Mouse (Mus musculus): Measurements from ENCODE around the gene H2-K1.
A peak's percentile ranks its signal among the peaks of the same experiment; 100 is the strongest.

Gene H2-K1

DNA sequence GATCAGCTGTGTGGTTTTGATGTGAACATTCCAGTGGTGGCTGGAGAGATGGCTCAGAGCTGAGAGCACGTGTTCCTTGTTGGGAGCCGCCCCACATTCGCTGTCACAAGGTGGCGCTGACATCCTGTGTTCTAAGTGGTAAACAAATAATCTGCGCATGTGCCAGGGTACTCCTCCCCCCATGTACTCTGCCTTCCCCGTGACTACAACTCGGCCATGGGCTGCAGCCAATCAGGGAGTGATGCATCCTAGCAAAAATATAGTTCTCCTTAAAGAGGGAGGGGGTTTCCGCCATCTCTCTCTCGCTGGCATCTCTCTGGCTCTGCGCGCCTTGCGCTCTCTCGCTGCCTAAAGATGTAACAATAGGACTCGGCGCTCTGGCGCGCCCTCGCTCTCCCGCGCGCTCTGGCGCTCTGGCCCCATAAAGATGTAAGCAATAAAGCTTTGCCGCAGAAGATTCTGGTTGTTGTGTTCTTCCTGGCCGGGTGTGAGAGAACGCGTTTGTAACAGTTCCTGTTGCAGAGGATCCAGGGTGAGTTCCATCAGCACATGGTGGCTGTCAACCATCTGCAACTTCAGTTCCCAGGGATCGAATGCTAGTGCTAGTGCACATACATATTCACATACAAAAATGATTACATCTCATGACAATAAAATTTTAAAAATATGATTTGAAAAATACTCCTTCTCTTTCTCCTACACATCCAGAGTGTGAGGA, 18.8 kb downstream of the H2-K1 start:
- peak; percentile 97 for DNase-seq

DNA sequence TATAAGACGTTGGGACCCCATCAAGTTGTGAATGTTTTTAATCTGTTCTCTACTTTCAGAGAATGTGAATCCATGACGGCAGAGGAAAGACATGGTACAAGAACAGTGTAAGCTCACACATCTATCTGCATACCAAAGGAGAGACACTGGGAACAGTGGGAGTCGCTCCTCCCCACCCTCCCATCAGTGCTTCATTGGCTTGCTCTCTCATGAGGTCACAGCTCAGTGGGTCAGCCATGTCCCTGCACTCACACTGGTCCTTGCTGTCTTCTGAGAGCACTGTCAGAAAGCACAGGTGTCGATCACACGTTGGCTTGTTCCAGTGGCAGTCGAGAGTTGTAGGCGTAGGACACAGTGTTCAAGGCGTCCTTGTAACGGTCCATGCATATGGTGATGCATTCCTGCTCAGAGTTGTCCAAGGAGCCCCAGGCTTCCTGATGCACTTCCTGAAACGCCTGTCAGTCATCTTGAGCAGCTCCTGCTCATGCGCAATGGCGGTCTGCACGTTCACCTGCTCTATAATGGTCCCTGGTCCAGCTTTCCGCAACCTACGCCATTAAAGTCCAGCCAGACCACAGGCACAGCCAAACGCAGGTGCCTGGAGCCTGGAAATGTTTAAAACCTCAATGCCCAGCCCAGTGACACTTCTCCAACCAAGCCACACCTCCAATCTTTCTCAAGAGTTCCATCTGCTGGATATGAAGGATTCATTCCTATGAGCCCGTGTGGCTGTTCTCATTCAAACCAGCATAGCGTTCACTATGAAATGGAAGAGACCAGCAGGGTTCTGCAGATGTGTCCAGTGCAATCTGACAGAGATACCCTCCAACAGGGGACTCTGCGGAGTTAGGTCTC, 19.7 kb downstream of the H2-K1 start:
- no peak for DNase-seq

DNA sequence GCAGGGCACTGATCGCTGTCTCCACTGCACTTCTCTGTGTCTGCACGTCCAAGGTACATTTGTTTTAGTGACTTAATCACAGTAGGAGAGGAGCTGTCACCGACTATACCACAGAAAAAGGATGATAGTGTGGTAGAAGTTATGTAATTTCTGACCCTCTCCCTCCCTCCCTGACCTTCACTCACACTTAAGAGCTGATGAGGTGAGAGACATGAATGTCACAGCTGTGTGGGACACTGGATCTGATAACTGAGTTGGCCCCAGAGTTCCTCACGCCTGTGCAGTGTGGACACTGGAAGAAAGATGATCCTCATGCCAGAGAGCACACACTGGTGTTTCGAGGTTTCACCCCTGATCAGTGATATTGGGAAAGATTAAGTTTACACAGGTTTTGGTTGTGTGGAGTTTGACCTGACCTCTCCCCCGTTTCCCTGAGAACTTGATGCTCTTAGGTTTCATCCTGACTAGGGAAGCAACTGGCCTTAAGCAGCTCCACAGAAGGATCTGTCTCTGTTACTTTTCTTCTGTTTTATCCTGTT, 20.6 kb downstream of the H2-K1 start:
- DNase-seq, result no peak

DNA sequence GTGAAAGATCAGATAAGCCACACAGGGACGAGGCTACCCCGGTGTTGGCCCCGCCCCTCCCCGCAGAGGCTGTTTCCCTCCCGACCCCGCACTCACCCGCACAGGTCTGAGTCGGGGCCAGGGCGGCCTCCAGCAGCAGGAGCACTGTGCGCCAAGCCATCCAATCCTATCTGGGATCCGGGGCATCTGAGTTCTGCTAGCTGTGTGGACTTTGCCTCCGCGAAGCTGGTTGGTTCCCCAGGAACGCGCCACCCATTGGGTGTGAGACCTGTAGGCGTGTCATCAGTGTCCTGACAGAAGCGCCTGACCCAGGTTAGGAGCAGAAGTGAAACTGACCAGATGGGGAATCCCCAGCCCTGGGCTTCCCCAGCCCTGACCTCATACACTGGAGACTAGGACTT, 21.5 kb downstream of the H2-K1 start:
- DNase-seq, result peak; percentile 85

DNA sequence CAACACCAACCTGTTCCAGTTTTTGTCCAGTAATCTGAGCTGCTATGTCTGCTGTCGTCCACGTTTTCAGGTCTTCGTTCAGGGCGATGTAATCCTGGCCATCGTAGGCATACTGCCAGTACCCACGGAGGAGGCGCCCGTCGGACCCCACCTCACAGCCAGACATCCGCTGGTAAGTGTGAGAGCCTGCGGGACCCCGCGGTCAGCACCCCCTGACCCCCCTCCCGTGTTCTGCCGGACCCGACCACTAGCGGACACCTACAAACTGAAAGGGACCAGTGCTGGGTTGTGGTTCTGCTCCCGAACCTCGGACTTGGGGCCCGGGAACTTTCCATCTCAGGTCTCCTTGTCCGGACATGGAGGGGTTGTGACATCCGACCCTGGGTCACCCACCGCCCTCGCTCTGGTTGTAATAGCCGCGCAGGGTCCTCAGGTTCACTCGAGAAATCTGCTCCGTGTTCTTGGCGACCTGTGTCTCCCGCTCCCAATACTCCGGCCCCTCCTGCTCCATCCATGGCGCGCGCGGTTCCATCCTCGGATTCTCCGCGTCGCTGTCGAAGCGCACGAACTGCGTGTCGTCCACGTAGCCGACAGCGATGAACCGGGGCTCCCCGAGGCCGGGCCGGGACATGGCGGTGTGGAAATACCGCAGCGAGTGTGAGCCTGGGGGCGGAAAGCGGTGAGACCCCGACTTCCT, 22.1 kb downstream of the H2-K1 start:
- DNase-seq, result no peak

DNA sequence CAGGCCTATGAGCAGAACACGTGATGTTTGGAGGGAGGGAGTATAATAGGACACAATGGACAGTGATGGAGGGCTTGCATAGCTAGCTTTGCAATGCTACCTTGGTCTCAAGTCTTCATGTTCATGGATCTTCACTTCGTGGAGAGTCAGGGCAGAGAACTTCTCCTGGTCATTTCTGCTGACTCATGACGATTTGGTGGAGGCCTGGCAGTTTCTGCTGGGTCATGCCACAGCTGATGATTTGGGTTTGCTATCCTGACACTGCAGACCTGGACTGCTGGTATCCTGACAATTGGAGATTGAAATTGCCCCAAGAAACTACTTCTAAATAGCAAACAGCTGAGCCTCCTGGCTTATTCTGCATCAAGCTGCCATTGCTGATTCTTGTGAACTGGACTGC, 26.6 kb downstream of the H2-K1 start:
- DNase-seq, result no peak

DNA sequence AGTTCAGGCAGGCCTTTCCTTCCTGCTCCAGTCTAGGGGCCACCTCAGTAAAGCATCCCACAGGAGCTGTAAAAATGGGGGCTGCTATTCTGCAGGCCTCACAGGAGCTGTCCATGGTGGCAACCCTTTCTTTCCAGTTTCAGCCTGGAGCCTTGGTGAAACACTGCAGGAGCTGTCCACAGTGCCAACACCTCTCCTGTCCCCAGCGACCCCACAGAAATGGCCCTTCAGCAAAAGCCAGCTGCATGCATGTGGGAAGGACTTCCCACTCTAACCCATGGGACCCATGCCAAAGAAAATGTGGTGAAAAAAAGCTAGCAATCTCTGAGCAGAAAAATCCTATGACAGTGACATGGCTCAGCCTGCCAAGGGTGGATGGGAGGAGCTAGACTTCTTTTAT, 27.5 kb downstream of the H2-K1 start:
- DNase-seq, result no peak

DNA sequence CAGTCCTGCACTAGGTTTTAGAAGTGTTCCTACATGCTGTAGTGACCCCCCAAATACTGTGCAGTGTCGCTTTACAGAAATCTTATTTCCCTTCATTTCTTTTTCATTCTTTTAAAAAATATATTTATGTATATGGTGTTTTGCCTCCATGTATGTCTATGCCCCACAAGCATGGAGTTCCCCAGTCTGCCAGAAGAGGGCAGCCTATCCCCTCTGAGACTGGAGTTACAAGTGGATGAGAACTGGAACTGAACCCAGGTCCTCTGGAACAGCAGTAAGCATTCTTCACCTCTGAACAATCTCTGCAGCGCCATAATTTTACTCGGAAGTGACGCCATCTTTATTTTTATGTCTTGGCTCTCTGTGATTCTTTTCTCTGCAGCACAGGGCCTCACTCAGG, 30.8 kb downstream of the H2-K1 start:
- DNase-seq, result no peak

DNA sequence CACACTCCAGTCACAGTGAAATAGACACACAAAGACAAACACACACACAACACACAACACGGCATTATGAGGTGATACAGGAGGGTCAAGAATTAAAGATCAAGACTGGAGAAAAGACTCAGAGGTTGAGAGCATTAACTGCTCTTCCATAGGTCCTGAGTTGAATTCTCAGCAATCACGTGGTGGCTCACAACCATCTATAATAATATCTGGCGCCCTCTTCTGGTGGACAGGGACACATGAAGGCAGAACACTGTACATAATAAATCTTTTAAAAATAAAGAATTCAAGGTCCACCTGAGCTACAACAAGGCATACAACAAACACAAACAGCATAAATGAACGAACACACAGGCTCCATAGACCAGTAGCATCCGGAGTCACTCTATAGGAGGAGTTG, 31.2 kb downstream of the H2-K1 start:
- DNase-seq, result no peak

DNA sequence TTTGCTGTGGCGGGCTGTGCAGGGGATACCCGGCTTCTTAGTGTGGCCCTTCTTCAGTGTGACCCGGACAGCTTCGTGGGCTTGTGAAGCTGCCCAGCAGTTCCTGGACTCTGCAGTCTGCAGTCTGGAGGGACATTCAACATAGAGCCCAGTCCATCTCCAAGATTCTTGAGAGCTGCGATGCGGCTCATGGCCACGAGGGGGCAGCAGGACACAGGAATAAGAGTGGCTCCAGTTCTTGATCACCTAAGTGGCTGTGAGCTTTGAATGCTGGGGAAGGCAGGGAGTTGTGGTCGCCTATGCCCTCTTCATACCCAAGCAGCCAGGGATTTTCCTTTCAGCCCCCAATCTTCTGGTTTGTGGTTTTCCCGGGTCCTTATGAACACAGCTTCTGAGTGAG, 31.7 kb downstream of the H2-K1 start:
- peak; percentile 67 for DNase-seq

DNA sequence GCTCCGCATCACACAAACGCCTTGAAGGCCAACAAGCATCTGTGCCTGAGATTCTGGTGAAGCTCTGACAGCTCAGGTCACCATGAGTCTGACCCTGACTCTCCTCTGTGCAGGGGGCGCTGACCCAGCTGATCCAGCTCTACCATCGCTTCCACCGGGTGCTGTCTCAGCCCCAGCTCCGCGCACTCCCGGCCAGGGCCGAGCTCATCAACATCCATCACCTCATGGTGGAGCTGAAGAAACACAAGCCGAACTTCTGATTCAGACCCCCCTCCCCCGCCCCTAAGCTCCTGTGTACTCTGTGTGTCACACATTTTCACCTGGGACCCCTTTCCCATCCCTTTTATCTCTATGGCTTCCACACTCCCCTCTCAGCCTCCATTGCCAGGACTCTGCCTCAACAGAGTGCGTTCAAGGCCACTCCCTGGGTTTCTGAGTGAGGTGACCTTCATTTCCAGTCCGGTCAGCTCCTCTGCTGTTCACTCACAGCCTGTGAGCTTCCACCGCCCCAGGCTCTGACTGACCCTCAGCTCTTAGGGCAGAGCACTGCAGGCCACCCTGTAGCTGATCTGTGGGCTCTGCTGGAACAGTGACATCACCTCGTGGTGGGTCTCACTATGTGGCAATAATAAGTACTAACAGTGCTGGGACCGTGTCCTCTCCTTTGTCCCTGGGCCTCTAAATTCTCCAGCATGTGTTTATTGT, 34.1 kb downstream of the H2-K1 start:
- DNase-seq, result no peak

DNA sequence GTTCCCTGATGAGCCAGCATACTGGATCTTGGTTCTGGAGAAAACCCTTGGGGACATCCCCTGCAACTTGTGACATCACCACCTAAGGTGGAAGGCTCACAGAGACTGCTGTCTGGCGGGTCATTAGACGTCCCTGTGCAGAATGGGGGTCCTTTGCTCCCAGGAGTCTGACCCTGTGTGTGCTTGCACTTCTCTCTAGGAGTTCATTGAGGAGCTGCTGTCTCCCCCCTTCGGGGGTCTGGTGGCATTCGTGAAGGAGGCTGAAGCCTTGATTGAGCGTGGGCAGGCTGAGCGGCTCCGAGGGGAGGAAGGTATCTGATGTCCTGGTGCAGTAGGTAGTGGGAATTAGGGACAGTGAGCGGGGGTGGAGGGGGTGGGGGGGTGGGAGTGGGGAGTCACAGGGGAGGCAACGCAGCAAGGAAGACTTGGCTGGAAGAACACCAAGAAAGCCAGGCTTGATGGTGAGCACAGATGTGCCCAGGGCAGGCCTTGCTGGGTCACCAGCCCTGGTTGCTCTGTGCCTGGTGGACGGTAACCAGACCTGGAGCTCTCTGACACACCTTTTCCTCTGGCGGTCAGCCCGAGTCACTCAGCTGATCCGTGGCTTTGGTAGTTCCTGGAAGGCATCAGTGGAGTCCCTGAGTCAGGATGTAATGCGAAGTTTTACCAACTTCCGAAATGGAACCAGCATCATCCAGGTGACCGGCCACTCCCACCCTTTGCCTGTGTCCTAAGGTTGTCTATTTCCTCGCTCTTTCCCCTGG, 34.9 kb downstream of the H2-K1 start:
- no peak for DNase-seq

DNA sequence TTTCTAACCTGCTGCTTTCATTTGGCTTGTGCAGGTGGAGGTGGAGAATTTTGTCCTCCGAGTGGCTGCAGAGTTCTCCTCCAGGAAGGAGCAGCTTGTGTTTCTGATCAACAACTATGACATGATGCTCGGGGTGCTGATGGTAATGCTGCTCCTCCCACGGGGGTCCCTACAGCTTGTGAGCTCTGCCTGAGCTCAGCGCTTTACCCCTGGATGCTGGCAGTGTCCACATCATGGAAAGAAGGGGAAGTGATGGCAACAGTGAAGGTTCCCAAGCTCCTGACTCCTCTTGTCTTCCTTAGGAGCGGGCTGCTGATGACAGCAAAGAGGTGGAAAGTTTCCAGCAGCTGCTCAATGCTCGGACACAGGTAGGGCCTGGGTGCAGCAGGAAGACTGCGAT, 37.3 kb downstream of the H2-K1 start:
- DNase-seq, result peak; percentile 5

DNA sequence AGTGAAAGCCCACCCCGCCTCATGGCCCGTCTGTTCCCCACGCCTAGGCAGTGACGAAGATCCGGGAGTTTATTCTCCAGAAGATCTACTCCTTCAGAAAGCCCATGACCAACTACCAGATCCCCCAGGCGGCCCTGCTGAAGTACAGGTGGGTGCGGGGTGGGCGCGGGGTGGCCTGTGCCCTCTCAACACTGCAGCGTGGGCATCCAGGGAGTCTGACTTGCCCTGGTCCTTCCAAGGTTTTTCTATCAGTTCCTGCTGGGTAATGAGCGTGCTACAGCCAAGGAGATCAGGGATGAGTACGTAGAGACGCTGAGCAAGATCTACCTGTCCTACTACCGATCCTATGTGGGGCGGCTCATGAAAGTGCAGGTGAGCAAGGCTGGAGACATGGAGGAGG, 40.2 kb downstream of the H2-K1 start:
- DNase-seq, result no peak

DNA sequence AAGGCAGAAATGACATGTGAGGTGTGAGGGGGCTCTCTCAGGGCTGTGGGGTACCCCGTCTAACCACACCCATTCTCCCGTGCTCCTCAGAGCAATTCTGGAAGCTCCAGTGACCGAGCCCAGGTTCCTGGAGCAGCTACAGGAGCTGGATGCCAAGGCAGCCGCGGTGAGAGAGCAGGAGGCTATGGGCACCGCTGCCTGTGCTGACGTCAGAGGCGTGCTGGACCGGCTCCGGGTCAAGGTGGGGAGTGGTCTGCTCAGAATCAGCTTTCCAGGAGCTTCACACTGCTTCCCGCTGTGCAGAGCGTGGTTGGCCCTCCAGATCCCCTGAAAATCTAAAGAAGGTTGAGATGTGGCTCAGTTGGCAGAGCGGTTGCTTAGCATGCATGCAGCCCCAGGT, 41.0 kb downstream of the H2-K1 start:
- DNase-seq, result no peak

DNA sequence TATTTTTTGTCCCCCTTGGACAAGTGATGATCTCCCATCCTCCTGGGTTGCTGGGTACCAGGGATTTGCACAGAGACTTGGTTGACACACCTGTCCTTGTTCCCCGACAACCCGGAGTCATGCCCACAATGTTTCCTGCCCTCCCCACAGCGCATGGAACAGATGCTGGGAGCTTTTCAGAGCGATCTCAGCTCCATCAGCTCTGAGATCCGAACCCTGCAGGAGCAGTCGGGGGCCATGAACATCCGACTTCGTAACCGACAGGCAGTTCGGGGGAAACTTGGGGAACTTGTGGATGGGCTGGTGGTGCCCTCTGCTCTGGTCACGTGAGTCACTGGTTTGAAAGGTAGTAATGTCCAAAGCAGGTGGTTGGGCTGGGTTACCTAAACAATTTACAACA, 41.7 kb downstream of the H2-K1 start:
- DNase-seq, result no peak

DNA sequence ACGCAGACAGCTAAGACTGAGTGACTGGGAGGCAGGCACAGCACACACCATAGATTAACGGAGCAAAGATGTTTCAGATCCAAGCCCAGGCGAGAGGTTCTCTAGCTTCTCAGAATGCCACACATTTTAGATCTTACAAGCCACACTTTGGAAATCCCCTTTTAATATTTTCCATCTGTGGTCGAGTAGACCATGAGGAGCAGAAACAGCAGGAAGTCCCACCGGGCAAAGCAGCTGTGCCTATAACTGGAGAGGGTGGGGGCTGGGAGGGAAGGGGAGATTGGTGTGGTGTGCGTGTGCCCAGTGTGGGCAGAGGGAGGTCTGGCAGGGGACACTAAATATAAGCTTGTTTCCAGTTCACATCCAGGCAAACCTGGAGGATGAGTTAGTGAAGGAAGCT, 42.7 kb downstream of the H2-K1 start:
- no peak for DNase-seq

DNA sequence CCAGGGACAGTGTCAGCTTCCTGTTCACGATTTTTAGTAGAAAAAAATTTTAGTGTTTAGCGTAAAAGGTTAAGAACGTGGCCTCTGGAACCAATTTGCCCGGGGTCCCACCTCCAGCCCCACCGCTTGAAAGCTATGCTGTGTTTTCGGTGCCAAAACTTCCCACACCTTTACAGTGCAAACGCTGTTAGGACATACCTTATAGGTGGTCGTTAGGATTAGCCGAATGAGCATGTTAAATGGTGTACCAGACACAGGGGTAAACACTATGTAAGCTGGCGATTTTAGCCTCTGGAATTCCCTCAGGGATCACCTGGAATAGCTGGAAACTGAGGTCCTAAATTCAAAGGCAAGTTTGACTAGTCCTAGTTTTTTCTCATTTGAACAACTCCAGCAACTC, 43.8 kb downstream of the H2-K1 start:
- no peak for DNase-seq

DNA sequence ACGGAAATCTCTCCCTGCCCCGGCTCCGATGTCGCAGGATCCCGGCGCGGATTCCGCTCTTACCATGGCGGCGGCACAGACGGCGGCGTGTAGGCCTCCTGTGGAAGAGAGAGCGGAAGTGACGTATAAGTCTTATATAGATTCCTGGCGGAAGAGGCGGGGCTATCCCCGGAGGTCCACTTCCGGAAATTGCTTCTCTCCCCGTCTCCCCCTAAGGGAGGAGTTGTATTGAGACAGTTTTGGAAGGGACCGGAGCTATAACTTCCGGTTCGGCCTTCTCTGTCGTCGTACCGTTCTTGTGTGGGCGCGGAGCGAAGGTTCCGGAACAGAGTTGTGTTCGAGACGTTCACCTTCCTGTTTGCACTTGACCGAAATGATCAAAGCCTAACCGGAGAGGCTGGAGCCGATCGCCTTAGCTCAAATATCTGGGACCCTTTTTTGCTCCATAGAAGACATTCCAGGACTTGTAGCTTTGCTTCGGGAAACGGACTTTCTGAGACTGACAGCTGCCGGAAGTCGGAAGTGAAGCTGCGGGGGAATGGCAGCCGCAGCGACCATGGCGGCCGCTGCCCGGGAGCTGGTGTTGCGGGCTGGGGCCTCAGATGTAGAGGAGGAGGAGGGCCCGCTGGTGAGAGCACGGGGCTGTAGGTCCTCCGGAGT, 44.5 kb downstream of the H2-K1 start, which contains the start of the genes Vps52 and Rps18:
TSS of gene Vps52 (plus strand) at position 258 of the 660 bp plus-strand sequence.
TSS of gene Rps18 (minus strand) at position 447 of the 660 bp plus-strand sequence.
- DNase-seq, result peak; percentile 98

DNA sequence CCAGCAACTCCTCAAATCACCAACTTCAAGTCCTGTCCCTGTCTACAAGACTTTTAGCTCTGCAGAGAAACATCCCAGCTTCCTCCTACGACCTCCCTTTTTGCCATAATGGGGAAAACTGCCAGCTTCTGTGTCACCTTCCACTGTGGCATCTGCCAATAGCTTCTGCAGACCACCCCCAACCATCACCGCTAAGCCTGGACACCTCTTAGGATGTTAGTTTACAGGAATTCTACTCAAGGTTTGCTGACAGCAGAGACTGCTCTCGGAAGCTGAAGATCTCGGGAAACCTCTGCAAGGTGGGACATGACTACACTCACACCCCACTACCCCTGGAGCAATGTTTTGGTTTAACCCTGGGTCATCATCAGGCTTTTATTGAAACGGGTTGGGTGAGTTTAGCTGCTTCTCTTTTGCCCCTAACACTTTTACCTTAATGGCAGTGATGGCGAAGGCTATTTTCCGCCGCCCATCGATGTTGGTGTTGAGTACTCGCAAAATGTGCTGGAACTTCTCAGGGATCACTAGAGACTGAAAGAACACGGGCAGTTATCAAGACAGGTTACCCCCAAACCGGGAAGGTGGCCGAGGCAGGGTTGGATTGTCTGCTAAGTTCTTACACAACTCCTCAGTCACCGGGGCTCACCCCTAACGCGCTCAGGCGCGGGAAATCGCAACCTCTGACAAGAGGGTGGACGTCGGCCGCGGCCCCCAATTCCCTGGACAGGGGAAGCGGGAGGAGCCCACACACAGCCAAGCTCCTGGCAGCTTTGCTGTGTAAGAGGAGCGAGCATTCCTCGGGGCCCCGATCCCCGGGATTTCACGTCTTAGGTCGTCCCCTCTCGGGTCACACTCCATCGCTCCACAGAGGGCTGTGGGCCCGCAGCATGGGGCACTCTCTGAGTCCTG, 45.2 kb downstream of the H2-K1 start:
- no peak for DNase-seq
